Mouse (Mus musculus) kidney, adult 18-20 months (tissue): ENCODE data around the gene Etl4.
A peak's percentile ranks its signal among the peaks of the same experiment; 100 is the strongest.

Source experiments
- DNase-seq: peaks from one replicate; pipeline ENCODE4 v3.0.0; 2021

Etl4 gene

GRCm38 (mm10) chr2:20583032-20583431 is 673.5 kb downstream of the Etl4 start:
- no peak for DNase-seq

- no peak for DNase-seq
Measured at GRCm38 (mm10) chr2:20583562-20584153, 674.1 kb downstream of the Etl4 start.

DNA sequence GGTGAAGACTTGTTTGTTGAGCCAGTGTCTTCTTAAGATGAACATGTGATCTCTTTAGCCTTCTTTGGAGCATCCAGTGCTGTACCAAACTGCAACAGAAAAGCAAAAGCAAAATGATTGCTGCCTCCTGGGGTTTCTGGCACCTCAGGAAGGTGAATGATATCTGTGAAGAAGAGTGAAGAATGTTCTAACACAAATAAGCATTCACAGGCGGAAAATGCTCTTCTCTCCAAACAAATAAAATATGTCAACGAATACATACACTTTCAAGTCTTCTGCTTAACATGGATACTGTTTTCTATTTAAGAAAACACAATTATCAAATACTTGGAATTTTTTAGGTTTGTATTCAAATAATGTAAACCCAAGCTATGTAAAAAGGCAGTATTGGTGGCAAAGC is 678.3 kb downstream of the Etl4 start:
- DNase-seq = no peak

DNA sequence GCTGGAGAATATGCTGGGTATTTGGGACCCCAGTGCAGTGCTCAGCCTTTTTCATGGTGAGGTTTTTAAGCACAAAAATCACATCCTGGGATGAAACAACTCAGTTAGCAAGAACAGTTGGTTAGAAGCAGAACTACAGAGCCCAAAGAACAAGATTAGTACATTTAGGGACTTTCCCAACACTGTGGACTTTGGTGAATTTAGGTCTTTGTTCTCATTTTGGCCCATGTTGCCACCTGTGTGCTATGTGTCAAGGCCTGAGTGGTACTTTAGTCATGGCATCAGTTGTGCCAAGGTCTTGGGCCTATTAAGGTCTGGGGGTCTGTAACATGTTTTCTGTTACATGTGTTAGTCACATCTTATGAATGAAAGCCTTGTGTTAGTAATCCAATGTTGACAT is 679.1 kb downstream of the Etl4 start:
- DNase-seq = no peak

DNA sequence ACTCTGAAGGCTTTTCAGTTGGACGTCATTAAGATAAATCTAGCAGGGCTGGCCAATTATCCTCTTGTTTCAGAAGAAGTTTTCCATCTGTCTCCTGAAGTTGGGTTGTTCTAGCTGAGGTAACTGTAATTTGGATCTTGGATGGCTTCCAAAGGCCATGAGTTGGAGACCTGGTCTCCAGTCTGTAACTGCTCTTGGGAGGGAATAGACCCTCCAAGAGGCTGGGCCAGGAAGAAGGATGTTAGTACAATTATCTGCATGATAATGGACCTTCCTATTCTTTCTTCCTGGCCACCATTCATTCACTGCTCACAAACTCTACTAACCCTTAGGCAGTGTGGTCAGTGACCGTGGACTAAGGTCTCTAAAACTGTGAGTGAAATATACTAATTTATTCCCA is 684.5 kb downstream of the Etl4 start:
- DNase-seq = no peak

DNA sequence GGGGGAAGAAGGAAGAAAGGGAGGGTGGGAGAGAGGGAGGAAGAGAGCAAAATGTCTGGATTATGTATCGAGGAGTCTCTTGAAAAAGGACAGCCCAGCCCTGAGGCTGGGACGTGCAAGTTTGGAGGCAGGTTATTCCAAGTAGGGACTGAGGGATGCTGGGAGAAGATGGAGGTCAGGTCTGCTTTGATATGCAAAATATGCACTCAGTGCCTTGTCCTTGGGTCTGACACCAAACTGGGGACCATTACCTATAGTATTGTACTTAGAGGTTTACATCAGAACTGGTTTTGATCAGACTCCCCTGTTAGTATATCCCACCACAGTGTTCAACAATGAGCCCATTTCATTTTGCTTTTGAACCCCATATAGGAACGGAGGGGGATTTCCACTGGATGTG is 685.4 kb downstream of the Etl4 start:
- no peak for DNase-seq

- DNase-seq = no peak
Measured at GRCm38 (mm10) chr2:20596558-20596957, 687.0 kb downstream of the Etl4 start.

DNA sequence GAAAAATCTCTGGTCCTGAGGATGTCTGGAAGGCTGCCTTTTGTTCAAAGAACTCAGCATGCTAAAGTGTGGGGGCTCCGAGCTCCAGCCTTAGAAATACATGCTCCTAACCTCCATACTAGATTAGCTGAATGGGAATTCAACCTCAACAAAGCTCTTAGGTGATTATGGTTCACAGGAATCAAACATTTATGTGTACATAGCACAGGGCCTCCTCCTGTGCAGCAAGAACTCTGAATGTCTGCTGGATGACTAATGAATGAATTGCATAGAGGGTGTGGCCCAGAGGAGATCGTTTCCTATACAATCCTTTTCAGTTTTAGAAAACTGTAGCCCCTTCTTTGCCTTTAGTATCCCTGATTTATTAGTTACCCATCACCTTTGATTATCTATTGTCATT is 687.6 kb downstream of the Etl4 start:
- DNase-seq = no peak

DNA sequence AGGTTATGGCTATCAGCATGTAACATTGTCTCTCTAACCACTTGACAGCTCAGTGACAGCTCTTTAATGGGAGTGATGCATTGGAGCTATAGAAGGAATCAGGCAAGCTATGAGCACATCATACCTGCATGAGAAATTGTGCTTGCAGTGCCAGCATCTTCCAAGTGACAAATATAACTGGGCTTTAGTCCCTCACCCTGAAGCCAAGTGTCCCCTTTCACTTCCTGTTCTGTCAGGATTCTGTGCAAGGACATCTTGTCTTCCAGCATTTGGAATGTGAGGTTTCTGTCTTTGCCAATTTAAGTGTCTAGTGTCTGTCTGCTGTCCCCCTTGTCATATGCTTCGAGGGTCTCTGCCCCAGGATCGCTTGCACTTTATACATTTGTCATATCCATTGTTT is 693.1 kb downstream of the Etl4 start:
- no peak for DNase-seq

- DNase-seq = no peak
Measured at GRCm38 (mm10) chr2:20603536-20603935, 694.0 kb downstream of the Etl4 start.

DNA sequence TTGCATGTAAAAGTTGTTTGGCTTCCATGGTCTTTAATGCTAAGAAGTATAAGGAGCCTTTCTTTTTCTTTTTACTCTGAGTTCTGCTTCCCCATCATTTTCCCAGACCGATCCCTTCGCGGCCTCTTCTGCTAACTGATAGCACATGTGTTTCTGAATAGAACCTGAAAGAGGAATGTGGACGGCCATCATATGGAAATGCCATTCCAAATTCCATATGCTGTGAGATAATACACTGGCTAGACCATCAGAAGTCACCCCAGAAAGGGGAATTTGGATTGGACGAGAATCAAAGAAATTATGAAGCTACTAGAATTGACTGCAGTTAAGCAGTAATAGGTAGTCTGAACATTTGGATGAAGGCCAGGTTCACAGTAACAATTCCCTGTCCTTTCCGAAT is 694.4 kb downstream of the Etl4 start:
- no peak for DNase-seq

DNA sequence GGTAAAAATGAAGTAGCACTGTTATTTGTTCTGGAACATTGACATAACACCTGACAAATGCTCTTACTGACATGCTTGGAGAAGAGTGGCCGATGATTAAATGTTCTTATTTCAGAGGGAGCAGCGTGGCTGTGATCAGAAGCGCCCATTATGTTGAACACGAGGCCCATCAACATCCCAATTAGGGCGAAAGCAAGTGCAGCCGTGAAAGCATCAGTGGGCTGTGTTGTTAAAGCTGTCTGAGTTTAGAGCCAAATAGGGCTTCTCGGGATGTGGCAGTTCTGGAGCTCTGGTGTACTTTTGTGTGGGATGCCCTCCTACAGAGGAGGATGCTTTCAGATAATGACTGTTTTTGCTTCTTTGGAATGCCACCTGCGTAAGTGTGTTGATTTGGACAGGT is 699.6 kb downstream of the Etl4 start:
- no peak for DNase-seq

GRCm38 (mm10) chr2:20615948-20616347 is 706.4 kb downstream of the Etl4 start:
- peak; percentile 68 for DNase-seq

DNA sequence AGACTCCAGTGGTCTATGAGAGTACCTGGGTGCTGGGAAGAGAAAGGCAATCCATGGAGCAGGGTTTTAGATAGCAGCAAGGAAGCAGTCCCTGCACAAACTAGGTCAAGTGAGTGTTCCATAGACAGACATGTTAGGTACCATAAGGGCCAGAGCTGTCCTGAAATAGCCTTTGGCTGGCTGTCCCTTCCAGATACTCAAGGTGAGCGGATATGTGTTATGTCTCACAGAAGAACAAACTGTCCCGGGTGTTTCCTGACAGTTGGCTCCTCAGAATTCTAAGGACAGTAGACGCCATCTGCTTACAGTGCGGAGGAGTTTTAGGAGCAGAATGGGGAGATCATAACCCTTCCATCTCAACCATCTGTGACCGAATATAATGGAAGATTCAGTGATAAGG is 708.8 kb downstream of the Etl4 start:
- DNase-seq = no peak

DNA sequence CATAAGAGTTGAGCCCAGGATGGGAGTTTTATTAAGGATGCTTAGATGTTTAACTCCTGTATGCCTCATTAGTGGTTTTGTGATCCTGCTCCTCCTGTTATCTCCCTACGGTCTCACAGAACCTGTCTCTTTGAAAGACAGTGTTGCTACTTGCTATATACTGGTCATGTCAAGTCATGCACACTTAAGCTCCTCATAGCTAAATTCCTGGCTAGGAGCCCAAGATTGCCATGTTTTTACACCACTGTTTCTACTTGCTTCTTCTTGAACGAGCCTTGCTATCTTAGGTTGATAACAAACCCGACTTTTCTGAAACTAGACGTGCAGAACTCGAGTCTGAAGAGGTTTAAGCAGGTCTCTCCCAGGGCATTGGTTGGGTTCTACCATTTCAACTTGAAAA is 710.3 kb downstream of the Etl4 start:
- no peak for DNase-seq

GRCm38 (mm10) chr2:20629156-20629712 is 719.7 kb downstream of the Etl4 start:
- no peak for DNase-seq

DNA sequence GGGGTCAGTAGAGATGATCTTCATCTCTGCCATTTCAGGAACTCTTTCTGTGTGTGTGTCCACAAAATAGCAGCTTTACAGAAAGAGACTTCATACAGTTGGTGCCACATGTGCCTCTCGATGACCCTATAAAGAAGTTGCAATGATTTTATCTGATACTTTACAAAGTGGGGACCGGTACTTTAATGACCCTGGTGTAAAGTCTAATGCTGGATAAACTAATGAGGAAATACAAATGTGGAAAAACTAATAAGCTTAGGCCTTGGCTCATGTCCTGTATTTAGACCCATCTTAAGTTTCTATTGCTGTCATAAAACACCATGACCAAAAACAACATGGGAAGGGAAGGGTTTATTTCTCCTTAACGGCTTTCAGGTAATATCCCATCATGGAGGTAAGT is 729.0 kb downstream of the Etl4 start:
- no peak for DNase-seq

- no peak for DNase-seq
Measured at GRCm38 (mm10) chr2:20639721-20640120, 730.1 kb downstream of the Etl4 start.

DNA sequence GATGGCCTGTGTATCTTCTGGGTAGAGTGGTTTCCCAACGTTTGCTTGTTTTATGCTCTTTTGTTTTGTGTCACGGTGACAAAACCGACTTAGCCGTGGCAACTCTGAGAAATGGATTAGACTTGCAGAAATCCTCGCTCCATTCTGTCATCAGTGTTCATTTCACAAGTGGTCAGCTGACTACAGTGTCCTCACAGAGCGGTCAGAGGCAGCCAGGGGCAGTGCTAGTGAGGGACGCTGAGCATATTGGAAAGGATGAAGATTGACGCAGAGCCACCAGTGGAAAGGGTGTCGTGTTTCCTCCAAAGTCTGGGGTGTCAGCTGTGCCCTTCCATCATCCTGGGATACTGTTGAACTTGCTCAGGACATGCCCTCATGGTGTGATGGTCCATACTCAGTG is 733.2 kb downstream of the Etl4 start:
- no peak for DNase-seq

GRCm38 (mm10) chr2:20649817-20650216 is 740.2 kb downstream of the Etl4 start:
- DNase-seq = peak; percentile 42

- no peak for DNase-seq
Measured at GRCm38 (mm10) chr2:20653116-20653515, 743.5 kb downstream of the Etl4 start.

GRCm38 (mm10) chr2:20654058-20654457 is 744.5 kb downstream of the Etl4 start:
- no peak for DNase-seq

GRCm38 (mm10) chr2:20654598-20655340 is 745.2 kb downstream of the Etl4 start:
- no peak for DNase-seq

- no peak for DNase-seq
Measured at GRCm38 (mm10) chr2:20655341-20655612, 745.7 kb downstream of the Etl4 start.

- peak; percentile 37 for DNase-seq
Measured at GRCm38 (mm10) chr2:20657856-20658255, 748.3 kb downstream of the Etl4 start.
